Mouse (Mus musculus): ENCODE results near the gene Tm7sf3.

DNA sequence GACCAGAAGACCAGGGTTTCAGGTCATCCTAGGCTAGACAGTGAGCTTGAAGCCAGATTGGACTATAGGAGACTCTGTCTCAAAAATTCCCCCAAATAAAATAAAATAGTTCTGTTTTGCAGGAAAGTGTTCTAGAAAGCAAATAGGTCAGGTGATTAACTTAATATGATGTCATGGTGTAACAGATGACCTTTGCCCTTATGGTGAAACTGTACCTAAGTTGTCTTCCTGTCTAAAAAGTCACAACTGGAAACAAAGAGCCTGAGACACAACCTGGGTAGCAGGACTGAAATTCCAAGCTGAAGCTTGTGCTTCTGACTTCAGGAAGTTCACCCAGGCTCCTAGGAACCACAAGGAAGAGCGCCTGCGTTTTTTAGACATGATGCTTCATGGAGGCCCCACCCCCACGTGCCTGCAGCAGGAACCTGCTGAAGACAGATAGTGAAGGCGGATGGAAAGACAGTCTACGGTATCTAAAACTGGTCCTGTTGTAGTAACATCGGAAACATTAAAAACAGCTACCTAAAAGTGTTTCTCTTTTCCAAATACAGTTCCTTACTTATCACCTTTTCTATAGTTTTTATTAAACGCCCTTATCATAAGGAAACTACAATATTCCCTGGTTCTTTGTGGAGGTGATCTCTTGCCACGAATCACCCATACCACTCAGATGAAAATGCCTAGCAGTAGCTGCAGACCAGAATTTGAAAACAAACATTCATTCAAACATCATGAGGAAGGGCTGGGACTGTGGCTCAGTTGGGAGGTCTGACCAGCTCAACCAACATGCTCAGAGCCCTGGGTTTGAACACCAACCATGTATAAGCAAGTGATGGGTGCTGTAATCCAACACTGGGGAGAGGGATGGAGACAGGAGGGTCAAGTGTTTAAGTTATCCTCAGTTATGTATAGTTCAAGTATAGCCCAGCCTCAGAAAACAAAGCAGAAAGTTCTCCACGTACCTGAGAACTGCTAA is 12.6 kb downstream of the Tm7sf3 start:
- TF ChIP-seq CTCF (IDR thresholded peaks at IDR 0.05; ENCODE audit: extremely low read depth, insufficient read length, insufficient replicate concordance, low read depth, low read length), result no peak
- TF ChIP-seq POLR2A (IDR thresholded peaks at IDR 0.05; ENCODE audit: low read depth, low read length), result no peak

All from small intestine, adult 2 months (tissue).